Mouse (Mus musculus) cerebellum, adult (tissue): ENCODE data around the gene Anxa6.
"Not testable (repeated sequence)": the region's sequence is repeated elsewhere in the genome, so short reads cannot be mapped to it uniquely, and the experiment has no call there.

Source experiments
- ATAC-seq: cut with Nextera tagmentation; 2 replicates; pipeline ENCODE4 v1.9.2; 2017; ENCODE audit warnings: mild to moderate bottlenecking, moderate library complexity, mixed read lengths; ENCODE audit not compliant: insufficient number of reproducible peaks, low FRiP score, low TSS enrichment

Gene Anxa6

DNA sequence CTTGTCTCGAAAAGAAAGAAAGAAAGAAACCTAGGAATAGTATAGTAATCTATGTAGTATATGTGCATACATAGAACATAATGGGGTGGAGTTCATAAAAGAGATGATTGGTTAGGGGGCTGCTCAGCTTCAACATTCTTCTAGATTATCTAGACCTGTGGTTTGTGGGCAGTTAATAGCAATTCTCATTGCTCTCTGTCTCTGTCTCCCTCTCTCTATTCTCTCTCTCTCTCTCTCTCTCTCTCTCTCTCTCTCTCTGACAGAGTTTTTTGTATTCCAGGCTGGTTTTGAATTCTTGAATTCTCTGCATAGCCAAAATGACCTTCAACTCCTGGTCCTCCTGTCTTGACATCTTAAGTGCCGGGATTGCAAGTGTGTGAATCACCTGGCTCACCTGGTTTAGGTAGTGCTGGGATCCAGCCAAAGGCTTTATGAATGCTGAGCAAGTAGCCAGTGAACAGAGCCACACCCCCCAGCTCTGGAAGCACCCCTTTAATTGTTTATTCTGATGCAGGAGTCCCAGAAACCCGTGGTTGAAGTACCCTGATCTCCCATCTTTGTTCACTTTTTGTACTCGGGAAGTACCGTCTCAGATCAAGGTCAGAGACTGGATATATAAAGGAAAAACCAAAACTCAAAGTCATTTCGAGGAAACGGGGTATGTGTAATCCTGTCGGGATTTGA lies 61.7 kb downstream of the Anxa6 start:
- ATAC-seq: no peak

DNA sequence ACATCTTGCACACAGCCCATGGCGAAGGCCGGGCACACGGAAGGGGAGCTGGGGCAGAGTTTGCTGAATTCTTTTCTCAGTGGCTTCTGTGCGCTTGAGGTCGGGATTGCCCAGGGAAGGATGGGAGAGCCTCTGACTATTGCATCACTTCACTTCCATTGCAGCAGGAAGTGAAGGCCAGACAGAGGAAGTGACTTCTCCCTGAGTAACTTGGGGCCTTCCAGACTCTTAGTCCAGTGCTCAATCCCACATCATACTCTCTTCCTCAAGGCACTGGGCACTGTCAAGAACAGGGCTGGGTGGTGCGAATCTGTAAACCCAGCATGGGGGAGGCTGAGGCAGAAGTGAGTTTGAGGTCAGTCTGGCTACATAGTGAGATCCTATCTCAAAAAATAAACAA lies 68.0 kb downstream of the Anxa6 start:
- ATAC-seq: no peak

DNA sequence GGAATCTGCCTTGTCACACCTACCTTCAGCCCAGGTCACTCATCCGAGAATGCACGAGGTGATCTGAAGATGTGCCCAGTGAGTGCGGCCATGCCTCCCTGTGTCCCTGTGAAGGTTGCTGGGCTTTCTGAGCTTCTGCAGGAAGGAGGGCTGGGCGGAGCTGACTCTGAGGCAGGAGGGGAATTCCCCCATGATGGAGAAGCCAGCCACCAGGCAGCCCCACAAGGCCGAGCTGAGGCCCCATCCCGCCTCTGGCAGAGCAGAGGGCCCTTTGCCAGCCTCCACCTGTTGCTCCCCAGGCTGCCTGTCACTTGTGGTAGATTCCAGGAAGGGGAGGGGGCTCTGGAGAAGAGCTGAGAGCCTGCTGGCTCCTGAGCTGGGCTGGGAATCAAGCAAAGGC lies 70.4 kb downstream of the Anxa6 start, which contains the start of gene Tnip1:
Gene Tnip1 (minus strand): TSS at position 108 of the 400 bp plus-strand sequence.
- no peak for ATAC-seq

DNA sequence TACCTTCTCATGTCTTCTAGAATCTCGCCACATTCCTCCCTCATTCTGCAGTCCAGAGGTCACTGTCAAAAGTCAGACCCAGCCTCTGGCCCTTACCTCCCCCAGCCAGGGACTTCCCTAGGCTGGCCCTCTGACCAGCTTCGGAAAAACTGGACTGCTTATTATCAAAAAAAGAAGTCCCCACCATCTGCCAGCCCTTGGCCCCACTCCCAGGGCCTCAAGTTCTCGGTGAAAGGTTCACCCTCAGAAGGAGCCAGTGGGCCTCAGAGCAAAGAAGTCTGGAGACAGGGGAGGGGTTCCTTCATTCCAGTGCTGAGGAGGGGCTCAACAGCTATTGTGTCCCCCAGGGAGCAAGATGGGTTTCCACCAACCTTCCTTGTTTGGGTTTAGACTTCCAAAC lies 71.3 kb downstream of the Anxa6 start:
- no peak for ATAC-seq

DNA sequence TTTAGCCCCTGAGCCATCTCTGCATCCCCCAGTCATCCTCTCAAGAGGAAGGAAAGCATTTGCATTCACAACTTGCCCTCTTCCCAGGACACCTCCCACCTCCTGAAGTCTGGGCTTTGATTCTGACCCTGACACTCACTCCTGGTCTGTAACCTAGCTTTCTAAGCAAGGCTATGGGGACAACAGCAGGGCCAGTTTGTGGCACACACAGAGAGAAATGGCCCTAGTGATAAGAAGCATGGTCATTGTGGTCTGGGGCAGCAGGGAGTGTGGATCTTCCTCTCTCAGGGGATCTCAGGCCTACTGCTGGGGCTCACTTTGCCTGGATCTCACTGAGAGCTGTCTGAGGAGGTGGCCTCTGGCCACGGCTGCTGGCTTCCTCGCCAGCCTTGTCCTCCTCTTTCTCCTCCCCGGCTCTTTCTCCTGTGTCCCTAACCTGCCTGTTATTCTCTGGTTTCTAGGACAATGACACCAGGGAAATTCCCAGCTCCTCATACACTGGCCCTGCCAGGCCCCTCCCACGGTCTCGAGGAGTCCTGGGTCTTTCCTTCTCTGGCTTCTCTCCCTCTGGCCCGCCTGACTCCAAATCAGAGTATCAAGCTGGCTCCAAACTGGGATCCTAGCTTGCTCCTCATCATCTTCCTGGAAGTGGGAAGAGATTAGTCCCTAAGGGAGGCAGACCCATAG lies 71.9 kb downstream of the Anxa6 start:
- no peak for ATAC-seq

DNA sequence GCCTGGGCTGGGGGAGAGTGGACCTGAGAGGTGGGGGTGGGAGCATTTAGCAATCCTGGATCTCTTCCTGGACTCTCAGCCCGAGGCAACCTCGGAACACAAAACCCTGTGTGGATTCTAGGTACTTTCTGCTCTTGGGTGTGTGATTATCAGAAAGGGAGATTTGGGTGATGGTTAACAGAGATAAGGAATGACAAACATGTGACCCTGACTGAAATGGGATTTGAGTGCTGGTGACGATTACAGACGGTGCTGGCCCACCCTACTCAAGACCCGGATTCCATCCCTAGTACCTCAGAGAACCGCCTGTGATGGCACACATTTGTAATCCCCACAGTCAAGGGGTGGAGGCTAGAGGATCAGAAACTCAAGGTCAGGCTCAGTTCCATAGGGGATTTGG lies 73.0 kb downstream of the Anxa6 start:
- ATAC-seq: no peak

DNA sequence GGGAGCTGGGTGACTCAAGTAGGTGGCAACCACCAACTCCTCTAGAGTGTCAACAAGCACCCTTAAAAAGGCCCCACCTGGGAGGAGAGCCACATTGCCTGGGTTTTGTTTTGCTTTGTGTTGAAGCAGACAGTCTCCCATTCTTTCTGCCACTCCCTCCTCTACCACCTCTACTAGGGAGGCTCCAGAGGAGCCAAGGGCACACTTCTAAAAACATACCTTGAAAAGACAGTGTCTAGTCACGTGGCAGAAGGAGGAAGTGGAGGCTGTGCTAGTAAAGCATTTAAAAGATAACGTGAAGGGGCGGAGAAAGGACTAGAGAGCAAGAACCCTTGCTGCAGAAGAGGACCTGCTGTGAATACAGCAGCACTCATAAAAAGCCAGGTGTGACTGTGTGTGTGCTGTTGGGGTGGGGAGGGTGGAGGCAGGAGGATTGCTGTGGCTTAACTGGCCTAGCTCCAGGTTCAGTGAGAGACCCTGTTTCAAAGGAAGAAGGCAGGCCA lies 74.6 kb downstream of the Anxa6 start:
- ATAC-seq: no peak

DNA sequence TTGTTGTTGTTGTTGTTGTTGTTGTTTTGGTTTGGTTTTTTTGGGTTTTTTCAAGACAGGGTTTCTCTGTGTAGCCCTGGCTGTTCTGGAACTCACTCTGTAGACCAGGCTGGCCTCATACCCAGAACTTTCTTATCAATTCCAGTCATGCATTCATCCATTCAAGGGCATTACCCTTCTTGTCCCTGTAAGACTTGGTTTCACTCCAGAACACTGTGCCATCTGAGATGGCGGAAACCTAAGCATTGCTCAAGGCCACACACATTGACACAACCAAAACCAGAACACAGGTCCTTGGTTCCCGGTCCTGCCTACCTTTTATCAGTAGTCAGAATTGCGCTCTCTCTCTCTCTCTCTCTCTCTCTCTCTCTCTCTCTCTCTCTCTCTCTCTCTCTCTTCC lies 75.5 kb downstream of the Anxa6 start:
- not testable (repeated sequence) for ATAC-seq

DNA sequence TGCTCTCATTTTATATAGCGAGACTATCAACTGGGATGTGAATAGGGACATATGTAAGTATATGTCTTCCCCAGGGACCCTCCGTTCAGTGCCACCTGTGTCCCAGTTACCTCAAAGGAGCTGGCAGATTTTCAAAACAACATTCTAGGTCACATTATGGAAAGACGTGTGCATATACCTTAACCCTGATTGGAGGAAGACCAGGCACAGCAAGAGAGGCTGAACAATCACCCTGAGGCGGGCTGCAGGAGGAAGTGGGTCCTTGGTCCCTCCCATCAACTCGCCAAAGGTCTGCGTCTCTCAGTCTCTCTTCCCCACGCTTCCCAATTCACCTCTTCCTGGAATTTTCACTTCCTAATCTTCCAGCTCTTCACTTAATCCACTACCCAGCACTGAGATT lies 76.3 kb downstream of the Anxa6 start:
- ATAC-seq: no peak

DNA sequence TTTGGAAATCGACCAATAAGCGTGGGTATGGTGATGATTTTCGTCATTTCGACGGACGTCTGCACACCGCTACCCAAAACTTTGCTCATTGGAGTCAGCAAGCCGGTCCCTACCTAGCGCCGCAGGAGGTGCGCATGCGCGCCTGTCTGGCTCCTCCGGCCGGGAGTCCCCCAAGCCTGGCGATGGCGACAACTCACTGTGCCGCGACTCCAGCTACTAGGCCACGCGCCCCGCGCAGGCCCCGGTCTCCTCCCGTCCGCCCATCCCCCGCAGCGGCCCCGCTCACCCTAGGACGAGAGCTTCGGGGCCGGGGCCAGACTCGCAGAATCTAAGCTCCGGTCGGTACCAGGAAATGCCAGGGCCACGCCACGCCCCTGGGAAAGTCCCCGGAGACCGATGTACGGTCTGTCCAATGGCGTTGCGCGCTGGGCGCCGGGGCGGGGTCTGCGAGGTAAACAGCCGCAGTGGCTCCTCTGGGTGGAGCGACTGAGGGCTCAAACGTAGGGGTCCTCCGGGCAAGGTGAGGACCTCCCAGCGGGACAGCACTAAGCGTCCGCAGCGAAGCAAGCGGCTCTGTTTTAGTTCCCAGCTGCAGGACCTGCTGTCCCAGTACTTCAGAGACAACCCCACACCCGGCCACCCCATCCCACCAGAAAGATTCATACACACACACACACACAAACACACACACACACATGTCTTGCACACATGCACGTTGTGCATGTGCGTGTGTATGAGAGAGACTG lies 77.3 kb downstream of the Anxa6 start:
- peak; percentile 99 for ATAC-seq

DNA sequence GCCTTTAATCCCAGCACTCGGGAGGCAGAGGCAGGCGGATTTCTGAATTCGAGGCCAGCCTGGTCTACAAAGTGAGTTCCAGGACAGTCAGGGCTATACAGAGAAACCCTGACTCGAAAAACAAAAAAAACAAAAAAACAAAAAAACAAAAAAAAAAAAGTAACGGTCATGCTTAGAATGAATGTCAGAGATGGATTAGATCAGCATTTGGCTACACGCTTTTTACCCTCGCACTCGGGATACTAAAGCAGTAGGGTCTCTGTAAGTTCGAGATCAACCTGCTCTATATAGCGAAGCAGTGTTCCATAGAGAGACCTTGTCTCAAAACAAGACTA lies 77.9 kb downstream of the Anxa6 start:
- ATAC-seq: not testable (repeated sequence)

DNA sequence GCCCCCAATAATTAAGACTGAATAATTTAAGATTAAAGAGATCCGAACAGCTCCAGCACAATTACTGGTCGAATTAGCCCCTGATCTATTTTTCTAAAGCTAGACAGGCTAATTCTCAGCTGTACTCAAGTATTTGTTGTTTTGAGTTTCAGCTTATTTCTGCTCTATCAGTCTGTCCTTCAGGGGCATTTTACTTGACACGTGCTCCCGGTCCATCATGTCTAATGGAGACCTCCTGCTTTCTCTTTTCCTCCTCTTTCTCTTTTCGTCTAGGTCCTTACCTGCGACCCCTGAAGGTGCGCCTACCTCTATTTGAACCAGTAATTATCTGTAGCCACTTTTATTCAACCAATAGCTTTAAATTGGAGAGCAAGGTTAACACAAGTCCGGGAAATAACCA lies 78.5 kb downstream of the Anxa6 start:
- ATAC-seq: no peak

DNA sequence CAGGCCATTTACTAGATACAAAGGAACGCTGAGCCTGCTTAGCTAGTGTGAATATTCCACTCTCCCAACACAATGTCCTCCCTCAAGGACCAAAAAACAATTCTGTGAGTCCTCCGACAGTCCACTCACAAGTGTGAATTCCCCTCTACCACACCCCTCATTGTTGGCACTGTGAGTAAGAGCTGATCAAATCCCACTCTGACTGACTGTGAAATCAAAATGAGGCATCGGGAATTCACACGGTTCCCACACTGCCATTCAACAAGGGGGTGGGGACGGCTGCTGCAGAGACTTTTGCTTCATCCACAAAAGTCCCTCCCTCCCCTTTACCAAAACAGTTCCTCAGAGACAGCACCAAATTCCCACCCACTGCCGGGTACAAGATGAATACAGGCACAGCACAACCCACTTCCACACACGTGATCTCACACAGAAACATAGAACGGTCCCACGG lies 79.2 kb downstream of the Anxa6 start:
- ATAC-seq: no peak

DNA sequence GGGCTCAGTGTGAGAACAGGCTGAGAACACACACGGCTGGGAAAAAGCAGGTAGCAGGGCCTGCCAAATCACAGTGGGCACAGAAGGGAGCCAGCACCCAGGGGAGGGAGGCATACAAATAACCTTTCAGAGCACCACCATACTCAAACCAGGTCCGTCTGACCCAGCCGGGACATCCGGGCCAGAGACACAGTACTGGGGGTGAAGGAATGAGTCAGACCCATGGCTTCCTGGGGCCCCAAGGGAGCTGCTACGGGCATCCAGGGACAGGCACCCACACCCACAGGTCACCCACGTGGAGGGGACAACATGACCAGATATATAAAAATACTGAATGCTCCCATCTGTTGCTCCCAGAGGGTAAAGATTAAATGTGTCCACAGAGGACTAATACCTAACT lies 80.6 kb downstream of the Anxa6 start:
- ATAC-seq: no peak

DNA sequence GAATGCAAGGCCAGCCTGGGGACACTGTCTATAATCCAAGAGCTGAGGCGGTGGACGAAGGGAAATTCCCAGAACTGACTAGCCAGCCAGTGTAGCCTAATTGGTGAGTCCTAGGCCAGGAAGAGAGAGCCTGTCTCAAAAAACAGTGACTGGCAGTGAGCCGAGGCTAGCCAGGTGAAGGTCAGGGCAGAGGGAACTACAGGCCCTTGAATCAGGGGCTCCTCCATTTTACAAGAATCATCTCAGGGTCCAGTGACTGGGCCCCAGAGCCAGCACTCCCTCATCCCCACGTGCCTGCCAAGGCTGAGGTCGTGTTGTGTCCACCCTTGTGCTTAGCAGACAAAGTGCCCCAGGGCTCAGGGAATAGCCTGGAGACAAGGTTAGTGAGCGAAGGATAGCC lies 82.6 kb downstream of the Anxa6 start:
- ATAC-seq: no peak

DNA sequence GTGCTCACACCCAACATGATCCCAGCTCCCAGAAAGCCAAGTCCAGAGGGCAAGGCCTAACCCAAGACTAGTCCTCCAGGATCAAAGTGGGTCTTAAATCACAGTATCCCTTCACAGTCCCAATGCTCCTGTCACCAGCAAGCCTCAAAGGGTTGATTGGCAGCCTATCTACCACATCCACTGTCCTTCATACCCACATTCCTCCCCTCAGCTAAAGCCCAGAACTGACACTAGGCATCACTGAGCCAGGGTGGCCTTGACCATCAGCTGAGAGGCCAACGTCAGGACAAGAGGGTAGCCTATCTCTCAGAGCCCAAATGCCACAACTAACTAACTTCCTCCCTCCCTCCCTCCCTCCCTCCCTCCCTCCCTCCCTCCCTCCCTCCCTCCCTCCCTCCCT lies 83.5 kb downstream of the Anxa6 start:
- ATAC-seq: no peak

DNA sequence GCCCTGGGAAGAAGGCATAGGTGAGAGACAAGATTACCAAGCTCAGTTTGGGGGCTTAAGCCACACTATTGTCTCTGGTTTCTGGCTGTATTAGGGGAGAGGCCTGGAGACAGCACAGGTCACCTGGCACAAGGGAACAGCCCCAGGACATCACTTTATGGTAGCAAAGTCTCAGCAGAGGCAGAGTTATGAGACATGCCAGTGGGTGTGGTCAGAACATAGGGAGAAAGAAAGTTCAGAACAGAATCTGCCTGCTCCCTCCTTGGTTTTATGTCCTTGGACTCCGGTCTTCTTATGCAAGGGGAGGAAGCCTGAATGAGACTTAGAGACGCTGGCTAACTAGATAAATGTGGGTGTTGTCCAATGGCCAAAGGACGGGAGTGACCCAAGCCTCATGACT lies 88.5 kb downstream of the Anxa6 start:
- ATAC-seq: no peak

DNA sequence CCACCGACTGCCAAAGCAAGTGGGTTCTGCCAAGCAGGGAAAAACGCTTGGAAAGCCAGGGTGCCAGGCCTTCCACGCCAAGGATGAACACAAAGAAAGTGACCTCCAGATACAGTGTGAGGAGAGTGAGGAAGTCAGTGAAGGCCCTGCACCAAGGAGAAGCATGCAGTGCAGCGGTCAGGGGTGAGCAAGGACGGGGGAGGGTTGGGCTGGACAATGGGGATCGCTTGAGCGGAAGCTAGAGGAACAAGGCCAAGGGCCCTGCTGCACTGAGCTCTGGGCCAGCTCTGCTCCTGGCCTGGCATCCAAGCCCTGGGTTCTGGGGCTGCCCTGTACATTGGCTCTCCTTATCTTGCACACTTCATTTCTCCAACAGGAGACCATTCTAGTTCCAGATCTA lies 93.2 kb downstream of the Anxa6 start:
- no peak for ATAC-seq

DNA sequence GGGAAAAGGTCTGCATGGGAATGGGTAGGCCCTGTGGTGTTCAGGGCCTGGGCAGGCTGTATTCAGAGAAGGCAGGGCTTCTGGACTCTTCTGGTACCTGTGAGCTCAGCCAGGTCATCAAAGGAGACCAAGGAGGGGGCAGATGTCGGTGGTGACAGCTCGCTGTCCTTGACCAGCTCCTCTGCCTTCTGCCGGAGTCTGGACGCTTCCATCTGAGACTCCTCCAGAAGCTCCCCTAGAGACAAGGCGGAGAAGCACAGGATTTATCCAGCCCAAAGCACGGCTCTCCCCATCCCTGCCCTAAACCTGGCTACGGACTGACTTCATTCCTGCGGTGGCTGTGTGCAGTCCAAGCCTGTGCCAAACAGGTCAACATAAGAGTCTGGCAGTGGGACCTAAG lies 93.7 kb downstream of the Anxa6 start:
- ATAC-seq: 0 out of 2 replicates have a peak, but pooled peaks have one; percentile 54

DNA sequence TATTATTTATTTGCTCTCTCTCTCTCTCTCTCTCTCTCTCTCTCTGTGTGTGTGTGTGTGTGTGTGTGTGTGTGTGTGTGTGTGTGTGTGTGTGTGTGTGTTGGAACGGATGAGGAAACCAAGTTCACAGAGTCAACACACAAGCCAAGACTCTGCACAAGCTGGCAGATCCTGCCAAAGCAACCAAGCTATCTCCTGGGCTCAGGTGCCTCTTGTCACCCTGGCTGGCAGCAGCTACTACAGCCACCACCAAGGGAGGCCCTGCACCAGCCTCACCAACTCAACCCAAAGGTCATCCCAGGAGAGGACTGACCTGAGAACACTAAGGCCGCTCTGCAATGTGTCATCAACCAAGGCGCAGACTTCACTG lies 96.5 kb downstream of the Anxa6 start:
- no peak for ATAC-seq

DNA sequence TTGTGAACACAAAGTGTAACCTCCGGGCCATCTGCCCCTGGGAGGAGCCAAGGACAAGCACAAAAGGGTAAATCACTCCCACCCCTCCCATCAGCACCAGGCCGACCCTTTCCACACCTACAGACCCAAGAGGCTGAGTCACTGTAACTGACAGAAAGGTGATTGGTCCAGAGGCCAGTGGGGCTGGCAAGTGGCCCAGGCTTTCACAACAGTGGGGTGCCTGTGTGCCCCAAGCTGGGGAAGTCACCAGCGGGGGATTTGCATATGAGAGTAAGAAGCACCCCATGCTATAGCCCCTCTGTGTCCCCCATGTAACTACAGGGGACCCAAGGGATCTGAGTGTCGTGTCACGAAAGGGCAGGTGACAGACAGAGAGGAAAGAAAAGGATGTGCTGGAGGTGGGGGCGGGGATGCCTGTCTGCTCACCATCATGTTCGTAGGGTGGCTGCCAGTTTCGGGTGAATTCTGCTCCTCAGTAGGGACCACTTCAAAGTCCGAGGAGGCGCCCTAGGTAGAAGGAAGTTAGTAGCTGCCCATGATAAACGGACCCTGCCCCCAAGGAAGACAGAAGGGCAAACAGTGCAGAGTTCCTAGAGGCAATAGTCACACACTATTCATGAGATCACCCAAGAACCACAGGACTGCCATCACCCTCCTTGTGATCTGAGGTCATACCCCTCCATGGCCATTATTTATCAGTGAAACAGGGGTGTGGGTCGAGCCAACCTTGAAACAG lies 97.0 kb downstream of the Anxa6 start:
- no peak for ATAC-seq
